Mouse (Mus musculus): ENCODE results near the gene Ssr3. TPM values are rescaled to one million over a fixed set of nuclear protein-coding genes. Genes with fewer than 3 reads are reported as not detected.

Gene Ssr3
- polyA plus RNA-seq, 1 experiment from 2014 or later: 255 TPM

GRCm38 (mm10) chr3:65419706-65420105 is 27.3 kb upstream of the Ssr3 start:
- no peaks in the 10 kb centered on the region for H3K36me3 ChIP-seq (ENCODE audit: insufficient read depth, low read length)
- no peak for ATAC-seq (replicated peaks; ENCODE audit: low FRiP score, low read depth)
- DNase-seq (ENCODE audit: low spot score): no peak
- no peak overlapping the region for H3K9ac ChIP-seq (ENCODE audit: low read depth, low read length)
- TF ChIP-seq CTCF (IDR thresholded peaks at IDR 0.05; ENCODE audit: low read depth): no peak
- H3K9me3 ChIP-seq (replicated peaks; ENCODE audit: low read length): no peaks in the 10 kb centered on the region
- no peak overlapping the region for H3K4me2 ChIP-seq (ENCODE audit: low read length)
- H3K4me3 ChIP-seq (replicated peaks; ENCODE audit: low read depth, low read length): no peak overlapping the region
- H3K4me1 ChIP-seq (replicated peaks; ENCODE audit: insufficient read depth, low read length): no peaks in the 10 kb centered on the region
- WGBS: 82% methylated on average over 3 of the region's 3 CpGs
- H3K27me3 ChIP-seq (ENCODE audit: insufficient read depth, low read length): no peaks in the 10 kb centered on the region
- H3K27ac ChIP-seq: no peak overlapping the region

- H3K27me3 ChIP-seq (ENCODE audit: insufficient read depth, low read length): no peaks in the 10 kb centered on the region
- WGBS: 44% methylated on average over 5 of the region's 5 CpGs
- DNase-seq (ENCODE audit: low spot score): peak; percentile 32
- TF ChIP-seq CTCF (IDR thresholded peaks at IDR 0.05; ENCODE audit: low read depth): no peak
- no peak for ATAC-seq (replicated peaks; ENCODE audit: low FRiP score, low read depth)
- H3K4me1 ChIP-seq (replicated peaks; ENCODE audit: insufficient read depth, low read length): no peaks in the 10 kb centered on the region
- no peak overlapping the region for H3K4me3 ChIP-seq (replicated peaks; ENCODE audit: low read depth, low read length)
- H3K36me3 ChIP-seq (ENCODE audit: insufficient read depth, low read length): no peaks in the 10 kb centered on the region
- H3K27ac ChIP-seq: no peak overlapping the region
- no peak overlapping the region for H3K4me2 ChIP-seq (ENCODE audit: low read length)
- no peak overlapping the region for H3K9ac ChIP-seq (ENCODE audit: low read depth, low read length)
- no peaks in the 10 kb centered on the region for H3K9me3 ChIP-seq (replicated peaks; ENCODE audit: low read length)
These were observed 25.6 kb upstream of the Ssr3 start for GRCm38 (mm10) chr3:65417913-65418594.

- TF ChIP-seq CTCF (IDR thresholded peaks at IDR 0.05; ENCODE audit: low read depth): no peak
- Histone ChIP-seq H3K4me2 (ENCODE audit: low read length) (no peak overlapping the region), H3K27me3 (ENCODE audit: insufficient read depth, low read length) (no peaks in the 10 kb centered on the region), H3K9ac (ENCODE audit: low read depth, low read length) (no peak overlapping the region), H3K4me1 (replicated peaks; ENCODE audit: insufficient read depth, low read length) (no peaks in the 10 kb centered on the region), H3K36me3 (ENCODE audit: insufficient read depth, low read length) (no peaks in the 10 kb centered on the region), H3K4me3 (replicated peaks; ENCODE audit: low read depth, low read length) (no peak overlapping the region), H3K9me3 (replicated peaks; ENCODE audit: low read length) (no peaks in the 10 kb centered on the region), H3K27ac (no peak overlapping the region)
- DNase-seq (ENCODE audit: low spot score): no peak
- no peak for ATAC-seq (replicated peaks; ENCODE audit: low FRiP score, low read depth)
These were observed 24.1 kb upstream of the Ssr3 start for GRCm38 (mm10) chr3:65416571-65416970.

GRCm38 (mm10) chr3:65407891-65408290 is 15.5 kb upstream of the Ssr3 start:
- no peaks in the 10 kb centered on the region for H3K4me1 ChIP-seq (replicated peaks; ENCODE audit: insufficient read depth, low read length)
- H3K36me3 ChIP-seq (ENCODE audit: insufficient read depth, low read length): no peaks in the 10 kb centered on the region
- H3K9ac ChIP-seq (ENCODE audit: low read depth, low read length): no peak overlapping the region
- no peak for ATAC-seq (replicated peaks; ENCODE audit: low FRiP score, low read depth)
- TF ChIP-seq CTCF (IDR thresholded peaks at IDR 0.05; ENCODE audit: low read depth): no peak
- no peak overlapping the region for H3K4me3 ChIP-seq (replicated peaks; ENCODE audit: low read depth, low read length)
- H3K9me3 ChIP-seq (replicated peaks; ENCODE audit: low read length): no peaks in the 10 kb centered on the region
- no peak overlapping the region for H3K27ac ChIP-seq
- H3K4me2 ChIP-seq (ENCODE audit: low read length): no peak overlapping the region
- H3K27me3 ChIP-seq (ENCODE audit: insufficient read depth, low read length): no peaks in the 10 kb centered on the region
- no peak for DNase-seq (ENCODE audit: low spot score)

GRCm38 (mm10) chr3:65405781-65406180 is 13.4 kb upstream of the Ssr3 start:
- Histone ChIP-seq H3K9me3 (replicated peaks; ENCODE audit: low read length) (no peaks in the 10 kb centered on the region), H3K4me2 (ENCODE audit: low read length) (no peak overlapping the region), H3K4me1 (replicated peaks; ENCODE audit: insufficient read depth, low read length) (no peaks in the 10 kb centered on the region), H3K27ac (no peak overlapping the region), H3K27me3 (ENCODE audit: insufficient read depth, low read length) (no peaks in the 10 kb centered on the region), H3K9ac (ENCODE audit: low read depth, low read length) (no peak overlapping the region), H3K4me3 (replicated peaks; ENCODE audit: low read depth, low read length) (no peak overlapping the region), H3K36me3 (ENCODE audit: insufficient read depth, low read length) (no peaks in the 10 kb centered on the region)
- no peak for TF ChIP-seq CTCF (IDR thresholded peaks at IDR 0.05; ENCODE audit: low read depth)
- no peak for DNase-seq (ENCODE audit: low spot score)
- no peak for ATAC-seq (replicated peaks; ENCODE audit: low FRiP score, low read depth)
- 79% methylated on average over 4 of the region's 4 CpGs for WGBS

- Histone ChIP-seq H3K27me3 (ENCODE audit: insufficient read depth, low read length) (no peaks in the 10 kb centered on the region), H3K4me2 (ENCODE audit: low read length) (no peak overlapping the region), H3K9me3 (replicated peaks; ENCODE audit: low read length) (no peaks in the 10 kb centered on the region), H3K4me3 (replicated peaks; ENCODE audit: low read depth, low read length) (no peak overlapping the region), H3K9ac (ENCODE audit: low read depth, low read length) (no peak overlapping the region), H3K27ac (no peak overlapping the region), H3K4me1 (replicated peaks; ENCODE audit: insufficient read depth, low read length) (no peaks in the 10 kb centered on the region), H3K36me3 (ENCODE audit: insufficient read depth, low read length) (no peaks in the 10 kb centered on the region)
- ATAC-seq (replicated peaks; ENCODE audit: low FRiP score, low read depth) (no peak), DNase-seq (ENCODE audit: low spot score) (no peak)
- TF ChIP-seq CTCF (IDR thresholded peaks at IDR 0.05; ENCODE audit: low read depth): no peak
- 90% methylated on average over 3 of the region's 3 CpGs for WGBS
These were observed 5.1 kb upstream of the Ssr3 start for GRCm38 (mm10) chr3:65397566-65397965.

All from kidney, postnatal 0 days (tissue).